Mouse (Mus musculus): ENCODE measurements around the gene Cdc42se2. TPM values are rescaled to one million over a fixed set of nuclear protein-coding genes. Genes with fewer than 3 reads are reported as not detected.
A peak's percentile ranks its signal among the peaks of the same experiment; 100 is the strongest.

Cdc42se2 gene
- polyA plus RNA-seq, 1 experiment: 127 TPM

GRCm38 (mm10) chr11:54712849-54713248 lies 74.6 kb downstream of the Cdc42se2 start:
- no peak overlapping the region for H3K4me3 ChIP-seq (ENCODE audit: control insufficient read depth, insufficient read depth, low read length)
- no peak for DNase-seq
- 74% methylated on average over 2 of the region's 2 CpGs for WGBS
- H3K27me3 ChIP-seq (ENCODE audit: control insufficient read depth, insufficient read depth, low read length): no peaks in the 10 kb centered on the region
- 0 out of 2 replicates have a peak, but pooled peaks cover 3% of the 10 kb centered on the region for H3K4me1 ChIP-seq (replicated peaks; ENCODE audit: control insufficient read depth, insufficient read depth, low read length)
- H3K27ac ChIP-seq (ENCODE audit: control insufficient read depth, insufficient read depth, low read length): no peak overlapping the region
- no peak for TF ChIP-seq CTCF (IDR thresholded peaks at IDR 0.05; ENCODE audit: borderline replicate concordance, control insufficient read depth, extremely low read depth, insufficient read depth, low read length, poor library complexity)
- TF ChIP-seq POLR2A (IDR thresholded peaks at IDR 0.05; ENCODE audit: control insufficient read depth, extremely low read depth, insufficient read depth, low read length, poor library complexity): no peak
- peaks cover 13% of the 10 kb centered on the region; the same call in 1 of the 2 replicates for H3K36me3 ChIP-seq (ENCODE audit: control insufficient read depth, insufficient read depth, low read length)

GRCm38 (mm10) chr11:54710512-54711293 lies 76.8 kb downstream of the Cdc42se2 start:
- 86% methylated on average over 4 of the region's 4 CpGs for WGBS
- Histone ChIP-seq H3K27me3 (ENCODE audit: control insufficient read depth, insufficient read depth, low read length) (no peaks in the 10 kb centered on the region), H3K4me3 (ENCODE audit: control insufficient read depth, insufficient read depth, low read length) (no peak overlapping the region), H3K36me3 (ENCODE audit: control insufficient read depth, insufficient read depth, low read length) (no peaks in the 10 kb centered on the region; the same call in 1 of the 2 replicates), H3K27ac (ENCODE audit: control insufficient read depth, insufficient read depth, low read length) (no peak overlapping the region), H3K4me1 (replicated peaks; ENCODE audit: control insufficient read depth, insufficient read depth, low read length) (0 out of 2 replicates have a peak, but pooled peaks cover 3% of the 10 kb centered on the region)
- TF ChIP-seq POLR2A (IDR thresholded peaks at IDR 0.05; ENCODE audit: control insufficient read depth, extremely low read depth, insufficient read depth, low read length, poor library complexity) (no peak), CTCF (IDR thresholded peaks at IDR 0.05; ENCODE audit: borderline replicate concordance, control insufficient read depth, extremely low read depth, insufficient read depth, low read length, poor library complexity) (no peak)
- DNase-seq: no peak

- TF ChIP-seq POLR2A (IDR thresholded peaks at IDR 0.05; ENCODE audit: control insufficient read depth, extremely low read depth, insufficient read depth, low read length, poor library complexity) (no peak), CTCF (IDR thresholded peaks at IDR 0.05; ENCODE audit: borderline replicate concordance, control insufficient read depth, extremely low read depth, insufficient read depth, low read length, poor library complexity) (no peak)
- no peak overlapping the region for H3K4me3 ChIP-seq (ENCODE audit: control insufficient read depth, insufficient read depth, low read length)
- H3K27ac ChIP-seq (ENCODE audit: control insufficient read depth, insufficient read depth, low read length): no peak overlapping the region
- no peaks in the 10 kb centered on the region for H3K27me3 ChIP-seq (ENCODE audit: control insufficient read depth, insufficient read depth, low read length)
- DNase-seq: no peak
- H3K36me3 ChIP-seq (ENCODE audit: control insufficient read depth, insufficient read depth, low read length): no peaks in the 10 kb centered on the region
- 82% methylated on average over 2 of the region's 2 CpGs for WGBS
- 0 out of 2 replicates have a peak, but pooled peaks cover 3% of the 10 kb centered on the region for H3K4me1 ChIP-seq (replicated peaks; ENCODE audit: control insufficient read depth, insufficient read depth, low read length)
Observed at GRCm38 (mm10) chr11:54709645-54710044, 77.8 kb downstream of the Cdc42se2 start.

DNA sequence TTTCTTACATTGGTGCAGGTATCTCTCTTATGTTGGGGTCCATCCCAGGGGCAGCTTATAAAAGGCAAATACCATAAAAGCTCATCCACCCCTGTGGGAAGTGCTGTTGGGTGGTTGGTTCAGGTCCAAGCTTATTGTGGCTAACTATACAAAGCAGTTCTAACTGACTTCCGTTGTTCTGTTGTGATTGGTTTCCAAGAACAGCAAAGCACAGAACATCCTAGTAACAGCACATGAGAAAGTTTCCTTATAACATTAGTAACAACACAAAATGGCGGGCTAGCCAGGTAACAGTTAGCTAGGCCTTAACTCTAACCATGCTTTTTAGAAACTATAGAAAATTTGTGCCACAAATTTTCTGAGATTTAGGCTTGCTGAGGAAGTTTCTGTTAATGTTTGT lies 79.3 kb downstream of the Cdc42se2 start:
- Histone ChIP-seq H3K27ac (ENCODE audit: control insufficient read depth, insufficient read depth, low read length) (no peak overlapping the region), H3K27me3 (ENCODE audit: control insufficient read depth, insufficient read depth, low read length) (no peaks in the 10 kb centered on the region), H3K4me3 (ENCODE audit: control insufficient read depth, insufficient read depth, low read length) (no peak overlapping the region), H3K36me3 (ENCODE audit: control insufficient read depth, insufficient read depth, low read length) (no peaks in the 10 kb centered on the region), H3K4me1 (replicated peaks; ENCODE audit: control insufficient read depth, insufficient read depth, low read length) (0 out of 2 replicates have a peak, but pooled peaks cover 3% of the 10 kb centered on the region)
- no peak for DNase-seq
- WGBS: 87% methylated on average over 2 of the region's 2 CpGs
- TF ChIP-seq POLR2A (IDR thresholded peaks at IDR 0.05; ENCODE audit: control insufficient read depth, extremely low read depth, insufficient read depth, low read length, poor library complexity) (no peak), CTCF (IDR thresholded peaks at IDR 0.05; ENCODE audit: borderline replicate concordance, control insufficient read depth, extremely low read depth, insufficient read depth, low read length, poor library complexity) (no peak)

GRCm38 (mm10) chr11:54703306-54703705 lies 84.2 kb downstream of the Cdc42se2 start:
- no peaks in the 10 kb centered on the region for H3K4me1 ChIP-seq (replicated peaks; ENCODE audit: control insufficient read depth, insufficient read depth, low read length)
- no peaks in the 10 kb centered on the region for H3K36me3 ChIP-seq (ENCODE audit: control insufficient read depth, insufficient read depth, low read length)
- no peak overlapping the region for H3K27ac ChIP-seq (ENCODE audit: control insufficient read depth, insufficient read depth, low read length)
- no peak overlapping the region for H3K4me3 ChIP-seq (ENCODE audit: control insufficient read depth, insufficient read depth, low read length)
- peak; percentile 80 for DNase-seq
- 35% methylated on average over 4 of the region's 4 CpGs for WGBS
- H3K27me3 ChIP-seq (ENCODE audit: control insufficient read depth, insufficient read depth, low read length): no peaks in the 10 kb centered on the region
- TF ChIP-seq POLR2A (IDR thresholded peaks at IDR 0.05; ENCODE audit: control insufficient read depth, extremely low read depth, insufficient read depth, low read length, poor library complexity) (no peak), CTCF (IDR thresholded peaks at IDR 0.05; ENCODE audit: borderline replicate concordance, control insufficient read depth, extremely low read depth, insufficient read depth, low read length, poor library complexity) (no peak)

GRCm38 (mm10) chr11:54701848-54702247 lies 85.6 kb downstream of the Cdc42se2 start:
- no peaks in the 10 kb centered on the region for H3K4me1 ChIP-seq (replicated peaks; ENCODE audit: control insufficient read depth, insufficient read depth, low read length)
- H3K36me3 ChIP-seq (ENCODE audit: control insufficient read depth, insufficient read depth, low read length): peaks cover 12% of the 10 kb centered on the region
- H3K27ac ChIP-seq (ENCODE audit: control insufficient read depth, insufficient read depth, low read length): no peak overlapping the region
- DNase-seq: no peak
- WGBS: 94% methylated on average over 8 of the region's 8 CpGs
- TF ChIP-seq POLR2A (IDR thresholded peaks at IDR 0.05; ENCODE audit: control insufficient read depth, extremely low read depth, insufficient read depth, low read length, poor library complexity): no peak
- TF ChIP-seq CTCF (IDR thresholded peaks at IDR 0.05; ENCODE audit: borderline replicate concordance, control insufficient read depth, extremely low read depth, insufficient read depth, low read length, poor library complexity): no peak
- no peaks in the 10 kb centered on the region for H3K27me3 ChIP-seq (ENCODE audit: control insufficient read depth, insufficient read depth, low read length)
- H3K4me3 ChIP-seq (ENCODE audit: control insufficient read depth, insufficient read depth, low read length): no peak overlapping the region

All from thymus, adult 2 months (tissue).